Mouse (Mus musculus) cerebellum, adult 8-10 months (tissue): ENCODE data around the gene Vamp4.
"Not testable (repeated sequence)": the region's sequence is repeated elsewhere in the genome, so short reads cannot be mapped to it uniquely, and the experiment has no call there.

Experiments
- DNase-seq: peaks from one replicate; pipeline ENCODE4 v3.0.0; 2022

The Vamp4 gene

GRCm38 (mm10) chr1:162590415-162590997 lies 20.2 kb downstream of the Vamp4 start:
- DNase-seq, result no peak

- DNase-seq, result no peak
These were observed 27.2 kb downstream of the Vamp4 start for GRCm38 (mm10) chr1:162597379-162598102.

- DNase-seq, result no peak
These were observed 29.3 kb downstream of the Vamp4 start for GRCm38 (mm10) chr1:162599617-162600016.

GRCm38 (mm10) chr1:162601288-162601687 lies 31.0 kb downstream of the Vamp4 start:
- DNase-seq, result no peak

GRCm38 (mm10) chr1:162608127-162608526 lies 37.8 kb downstream of the Vamp4 start:
- no peak for DNase-seq

- no peak for DNase-seq
These were observed 39.4 kb downstream of the Vamp4 start for GRCm38 (mm10) chr1:162609633-162610250.

GRCm38 (mm10) chr1:162611191-162611590 lies 40.9 kb downstream of the Vamp4 start:
- no peak for DNase-seq

GRCm38 (mm10) chr1:162615511-162615910 lies 45.2 kb downstream of the Vamp4 start:
- DNase-seq, result no peak

GRCm38 (mm10) chr1:162620487-162620886 lies 50.2 kb downstream of the Vamp4 start:
- no peak for DNase-seq

- DNase-seq, result no peak
These were observed 53.6 kb downstream of the Vamp4 start for GRCm38 (mm10) chr1:162623895-162624294.

GRCm38 (mm10) chr1:162625229-162625628 lies 54.9 kb downstream of the Vamp4 start:
- no peak for DNase-seq

- not testable (repeated sequence) for DNase-seq
These were observed 57.5 kb downstream of the Vamp4 start for GRCm38 (mm10) chr1:162627821-162628220.

GRCm38 (mm10) chr1:162628326-162628725 lies 58.0 kb downstream of the Vamp4 start:
- not testable (repeated sequence) for DNase-seq

GRCm38 (mm10) chr1:162635291-162635931 lies 65.1 kb downstream of the Vamp4 start:
- DNase-seq, result peak; percentile 42

- DNase-seq, result no peak
These were observed 66.2 kb downstream of the Vamp4 start for GRCm38 (mm10) chr1:162636516-162636915.

- no peak for DNase-seq
These were observed 68.2 kb downstream of the Vamp4 start for GRCm38 (mm10) chr1:162638535-162638934.

- DNase-seq, result no peak
These were observed 68.9 kb downstream of the Vamp4 start, which contains the start of gene Myoc for GRCm38 (mm10) chr1:162639051-162639750. TSS of gene Myoc (plus strand) at chr1:162639155.

- DNase-seq, result no peak
These were observed 69.5 kb downstream of the Vamp4 start for GRCm38 (mm10) chr1:162639861-162640260.

- DNase-seq, result no peak
These were observed 72.3 kb downstream of the Vamp4 start for GRCm38 (mm10) chr1:162642591-162642990.

- peak; percentile 63 for DNase-seq
These were observed 73.4 kb downstream of the Vamp4 start for GRCm38 (mm10) chr1:162643752-162644151.

GRCm38 (mm10) chr1:162646083-162646686 lies 75.9 kb downstream of the Vamp4 start:
- peak; percentile 23 for DNase-seq

- DNase-seq, result no peak
These were observed 78.1 kb downstream of the Vamp4 start for GRCm38 (mm10) chr1:162648416-162648815.
